Mouse (Mus musculus) intestine, embryonic 14.5 days (tissue): Measurements from ENCODE around the gene Fmnl2. TPM values are rescaled to one million over a fixed set of nuclear protein-coding genes. Genes with fewer than 3 reads are reported as not detected.

Experiments
- ATAC-seq: fragments of 200-750 bp; cut with Nextera tagmentation; replicated peaks from 2 replicates; pipeline ENCODE4 v1.8.0; 2017; ENCODE audit warnings: low read depth, moderate number of reproducible peaks, moderate TSS enrichment, moderate library complexity; ENCODE audit not compliant: low FRiP score, low TSS enrichment
- DNase-seq: peaks from one replicate; pipeline ENCODE4 v3.0.0-alpha.2; 2018; ENCODE audit warnings: low spot score
- H3K27ac ChIP-seq: fragments of 300-500 bp; sonication (generic); 2 replicates; pipeline ENCODE4 v1.5.1; 2014; ENCODE audit warnings: low read depth, mild to moderate bottlenecking, control low read depth
- H3K27me3 ChIP-seq: fragments of 300-500 bp; sonication (generic); replicated peaks from 2 replicates; pipeline ENCODE4 v1.6.1; 2014; ENCODE audit warnings: low read length, control low read depth; ENCODE audit not compliant: control insufficient read depth, insufficient read depth
- H3K36me3 ChIP-seq: fragments of 300-500 bp; sonication (generic); 2 replicates; pipeline ENCODE4 v1.6.1; 2014; ENCODE audit warnings: low read length, control low read depth; ENCODE audit not compliant: control insufficient read depth, insufficient read depth
- H3K4me1 ChIP-seq: fragments of 300-500 bp; sonication (generic); replicated peaks from 2 replicates; pipeline ENCODE4 v1.6.1; 2014; ENCODE audit warnings: low read length, control low read depth, mixed read lengths; ENCODE audit not compliant: control insufficient read depth, insufficient read depth
- H3K4me2 ChIP-seq: fragments of 300-500 bp; sonication (generic); 2 replicates; pipeline ENCODE4 v1.6.1; 2014; ENCODE audit warnings: low read length
- H3K4me3 ChIP-seq: fragments of 300-500 bp; sonication (generic); 2 replicates; pipeline ENCODE4 v1.5.1; 2014; ENCODE audit warnings: low read depth, low read length, control low read depth, mixed read lengths
- H3K9ac ChIP-seq: fragments of 300-500 bp; sonication (generic); 2 replicates; pipeline ENCODE4 v1.6.1; 2014; ENCODE audit warnings: mild to moderate bottlenecking, low read length
- H3K9me3 ChIP-seq: fragments of 300-500 bp; sonication (generic); 2 replicates; pipeline ENCODE4 v1.6.1; 2016; ENCODE audit warnings: low read length, control low read depth; ENCODE audit not compliant: control insufficient read depth
- WGBS: fragments of 180-500 bp; shearing (Covaris S2); extraction: QIAGEN DNeasy Blood & Tissue Kit; methylation state at CpG from one replicate; pipeline ENCODE4 v1.1.7; 2014; 5-methylcytosine and 5-hydroxymethylcytosine counted together
- polyA plus RNA-seq: library from polyadenylated mRNA; unstranded; fragments of >200 nt; fragmentation: Nextera tagmentation; extraction: Ambion mirVana; gene quantifications from 2 replicates; pipeline ENCODE4 v1.2.1, GENCODE M21; 2014

The Fmnl2 gene
- polyA plus RNA-seq, 1 experiment from 2014 or later: 6.1 TPM

- H3K9me3 ChIP-seq: no peaks in the 10 kb centered on the region
- 0 out of 2 replicates have a peak, but pooled peaks cover 11% of the 10 kb centered on the region for H3K4me1 ChIP-seq
- no peak overlapping the region for H3K27ac ChIP-seq
- no peaks in the 10 kb centered on the region for H3K27me3 ChIP-seq
- H3K36me3 ChIP-seq: no peaks in the 10 kb centered on the region
- ATAC-seq (no peak), DNase-seq (no peak)
- no peak overlapping the region for H3K4me2 ChIP-seq
- H3K4me3 ChIP-seq: no peak overlapping the region
- 79% methylated on average over 6 of the region's 6 CpGs for WGBS
- H3K9ac ChIP-seq: no peak overlapping the region
Measured at GRCm38 (mm10) chr2:52894983-52895621, 37.4 kb downstream of the Fmnl2 start.

GRCm38 (mm10) chr2:52896995-52897394 lies 39.3 kb downstream of the Fmnl2 start:
- no peak overlapping the region for H3K27ac ChIP-seq
- WGBS: 63% methylated on average over 3 of the region's 3 CpGs
- ATAC-seq (no peak), DNase-seq (no peak)
- no peaks in the 10 kb centered on the region for H3K27me3 ChIP-seq
- H3K9me3 ChIP-seq: no peaks in the 10 kb centered on the region
- H3K4me1 ChIP-seq: 0 out of 2 replicates have a peak, but pooled peaks cover 11% of the 10 kb centered on the region
- H3K4me3 ChIP-seq: no peak overlapping the region
- no peak overlapping the region for H3K4me2 ChIP-seq
- H3K36me3 ChIP-seq: no peaks in the 10 kb centered on the region
- H3K9ac ChIP-seq: no peak overlapping the region

- Histone ChIP-seq H3K9me3 (no peaks in the 10 kb centered on the region), H3K27ac (no peak overlapping the region), H3K4me1 (peaks cover 15% of the 10 kb centered on the region; the same call in 1 of the 2 replicates), H3K4me2 (no peak overlapping the region), H3K4me3 (no peak overlapping the region), H3K27me3 (no peaks in the 10 kb centered on the region), H3K9ac (no peak overlapping the region), H3K36me3 (no peaks in the 10 kb centered on the region)
- DNase-seq (no peak), ATAC-seq (no peak)
- 87% methylated on average over 4 of the region's 4 CpGs for WGBS
Measured at GRCm38 (mm10) chr2:52900780-52901179, 43.1 kb downstream of the Fmnl2 start.

- Histone ChIP-seq H3K4me2 (no peak overlapping the region), H3K9ac (no peak overlapping the region), H3K9me3 (no peaks in the 10 kb centered on the region), H3K4me3 (no peak overlapping the region), H3K36me3 (no peaks in the 10 kb centered on the region), H3K27me3 (no peaks in the 10 kb centered on the region), H3K27ac (no peak overlapping the region), H3K4me1 (peaks cover 15% of the 10 kb centered on the region; the same call in 1 of the 2 replicates)
- DNase-seq (no peak), ATAC-seq (no peak)
- WGBS: 80% methylated on average over 6 of the region's 6 CpGs
Measured at GRCm38 (mm10) chr2:52901300-52902013, 43.8 kb downstream of the Fmnl2 start.

- Histone ChIP-seq H3K27ac (no peak overlapping the region), H3K36me3 (no peaks in the 10 kb centered on the region), H3K4me2 (no peak overlapping the region), H3K4me1 (peaks cover 7% of the 10 kb centered on the region; the same call in 1 of the 2 replicates), H3K27me3 (no peaks in the 10 kb centered on the region), H3K9ac (no peak overlapping the region), H3K9me3 (no peaks in the 10 kb centered on the region), H3K4me3 (no peak overlapping the region)
- no peak for ATAC-seq
- no peak for DNase-seq
- 74% methylated on average over 3 of the region's 3 CpGs for WGBS
Measured at GRCm38 (mm10) chr2:52902456-52902855, 44.8 kb downstream of the Fmnl2 start.

GRCm38 (mm10) chr2:52903228-52903963 lies 45.7 kb downstream of the Fmnl2 start:
- 58% methylated on average over 8 of the region's 8 CpGs for WGBS
- Histone ChIP-seq H3K9me3 (no peaks in the 10 kb centered on the region), H3K27me3 (no peaks in the 10 kb centered on the region), H3K27ac (no peak overlapping the region), H3K9ac (no peak overlapping the region), H3K4me3 (no peak overlapping the region), H3K4me2 (no peak overlapping the region), H3K4me1 (peaks cover 7% of the 10 kb centered on the region; the same call in 1 of the 2 replicates), H3K36me3 (no peaks in the 10 kb centered on the region)
- ATAC-seq: no peak
- no peak for DNase-seq

GRCm38 (mm10) chr2:52904526-52904925 lies 46.9 kb downstream of the Fmnl2 start:
- Histone ChIP-seq H3K4me1 (peaks cover 7% of the 10 kb centered on the region; the same call in 1 of the 2 replicates), H3K4me2 (no peak overlapping the region), H3K27me3 (no peaks in the 10 kb centered on the region), H3K9ac (no peak overlapping the region), H3K36me3 (no peaks in the 10 kb centered on the region), H3K27ac (no peak overlapping the region), H3K9me3 (no peaks in the 10 kb centered on the region), H3K4me3 (no peak overlapping the region)
- no peak for ATAC-seq
- WGBS: 67% methylated on average over 5 of the region's 5 CpGs
- no peak for DNase-seq

- no peaks in the 10 kb centered on the region for H3K9me3 ChIP-seq
- no peak overlapping the region for H3K27ac ChIP-seq
Measured at GRCm38 (mm10) chr2:52913311-52913710, 55.7 kb downstream of the Fmnl2 start.

More at GRCm38 (mm10) chr2:52913311-52913710, 55.7 kb downstream of the Fmnl2 start:
- Histone ChIP-seq H3K4me1 (no peaks in the 10 kb centered on the region), H3K4me2 (no peak overlapping the region), H3K36me3 (no peaks in the 10 kb centered on the region), H3K4me3 (no peak overlapping the region), H3K27me3 (no peaks in the 10 kb centered on the region), H3K9ac (no peak overlapping the region)
- ATAC-seq (no peak), DNase-seq (no peak)
- 42% methylated on average over 2 of the region's 2 CpGs for WGBS
